Mouse (Mus musculus): Measurements from ENCODE around the gene Zdhhc14.

The Zdhhc14 gene

DNA sequence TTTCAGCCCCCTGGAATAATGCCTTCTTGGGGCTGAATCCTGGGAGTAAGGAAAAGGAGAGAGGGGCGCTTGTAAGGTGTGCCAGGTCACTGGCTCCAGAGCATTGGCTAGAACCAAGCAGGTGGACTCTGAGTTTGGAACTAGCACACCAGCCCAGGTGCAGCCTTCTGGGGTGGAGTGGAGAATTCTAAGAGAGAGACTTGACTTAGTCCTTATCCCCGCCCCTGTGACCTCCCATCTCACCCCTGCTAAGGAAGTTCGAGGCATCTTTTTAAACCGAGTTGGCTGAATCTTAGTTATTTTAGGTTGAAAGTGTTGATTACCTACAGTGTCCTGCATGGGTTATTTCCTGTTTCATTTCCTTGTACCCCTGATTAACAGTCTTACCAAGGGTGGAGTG is 1.5 kb downstream of the Zdhhc14 start:
- ChIA-PET CTCF (no interaction called here), POLR2A (interaction anchor here in 1 of 4 experiments (1.0 kb wide), 1 partner anchor 9 kb away, joined by 3 read pairs; no protein-coding TSS in a partner anchor)

DNA sequence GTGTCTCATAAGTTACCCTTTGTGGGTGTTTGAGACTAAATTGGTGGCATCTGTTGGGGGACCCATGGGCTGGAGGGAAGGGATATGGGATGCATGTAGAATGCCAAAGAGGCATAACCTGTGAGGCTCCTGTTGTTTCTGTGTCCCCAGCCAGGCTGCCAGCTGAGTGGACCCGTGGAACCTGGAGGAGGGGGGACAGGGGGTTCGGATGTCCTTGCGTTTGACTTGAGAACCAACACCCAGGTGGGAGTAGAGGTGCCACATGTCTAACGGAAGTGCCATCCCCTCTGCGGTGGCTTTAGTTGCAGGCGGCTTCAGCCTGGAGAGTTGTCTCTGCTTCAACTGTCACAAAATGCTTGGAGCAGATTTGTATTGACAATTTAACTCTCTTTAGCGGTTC is 2.5 kb downstream of the Zdhhc14 start:
- CTCF ChIA-PET: interaction anchor here in 1 of 4 experiments (0.6 to 1.0 kb wide), 2 partner anchors 66 to 72 kb away, joined by 4 read pairs; no protein-coding TSS in a partner anchor
- POLR2A ChIA-PET: interaction anchor here in 2 of 4 experiments (0.6 to 0.7 kb wide), 2 partner anchors 20 to 60 kb away, joined by 3 read pairs; no protein-coding TSS in a partner anchor

DNA sequence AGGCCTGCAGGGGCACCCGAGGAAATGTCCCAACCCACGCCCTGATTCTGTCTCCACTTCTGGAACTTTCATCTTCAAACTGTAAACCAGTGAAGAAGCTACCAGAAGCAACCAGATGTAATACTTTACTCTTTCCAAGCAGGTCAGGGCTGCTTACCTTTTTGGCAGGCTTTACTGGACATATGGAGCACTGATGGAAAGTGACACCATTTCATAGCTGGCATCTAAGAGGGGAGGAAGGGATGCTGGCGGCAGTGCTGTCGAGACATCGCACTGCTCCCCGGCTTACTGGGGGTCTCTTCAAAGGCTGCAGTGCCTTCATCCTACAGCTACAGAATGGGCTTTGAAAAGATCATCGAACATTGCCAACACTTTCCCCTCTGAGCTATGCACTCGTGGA is 5.3 kb downstream of the Zdhhc14 start:
- ChIA-PET POLR2A (interaction anchor here in 1 of 4 experiments (1.0 kb wide), 1 partner anchor 58 kb away, joined by 4 read pairs; the partner anchor contains the start of gene Tmem242), CTCF (interaction anchor here in 2 of 4 experiments (0.6 to 0.7 kb wide), 2 partner anchors 57 to 393 kb away, joined by 3 read pairs; no protein-coding TSS in a partner anchor)

DNA sequence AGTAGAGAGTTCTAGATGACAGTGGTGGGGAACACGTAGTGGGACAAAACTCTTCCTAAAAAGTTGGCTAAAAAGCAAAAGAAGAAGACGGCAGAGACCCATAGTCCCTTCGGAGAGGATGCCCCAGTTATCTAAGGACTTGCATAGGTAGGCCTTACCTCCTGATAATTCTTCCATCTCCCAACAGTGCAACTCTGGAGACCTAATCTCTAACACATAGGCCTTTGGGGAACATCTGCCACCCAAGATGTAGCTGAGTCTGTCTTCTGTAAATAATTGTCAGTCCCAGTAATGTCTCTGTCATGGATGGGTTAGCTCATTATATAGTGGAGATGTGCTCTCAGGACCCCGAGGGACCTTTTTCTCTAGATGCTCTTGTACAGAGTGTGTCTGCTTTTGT is 6.6 kb downstream of the Zdhhc14 start:
- CTCF ChIA-PET: no interaction called here
- POLR2A ChIA-PET: no interaction called here

DNA sequence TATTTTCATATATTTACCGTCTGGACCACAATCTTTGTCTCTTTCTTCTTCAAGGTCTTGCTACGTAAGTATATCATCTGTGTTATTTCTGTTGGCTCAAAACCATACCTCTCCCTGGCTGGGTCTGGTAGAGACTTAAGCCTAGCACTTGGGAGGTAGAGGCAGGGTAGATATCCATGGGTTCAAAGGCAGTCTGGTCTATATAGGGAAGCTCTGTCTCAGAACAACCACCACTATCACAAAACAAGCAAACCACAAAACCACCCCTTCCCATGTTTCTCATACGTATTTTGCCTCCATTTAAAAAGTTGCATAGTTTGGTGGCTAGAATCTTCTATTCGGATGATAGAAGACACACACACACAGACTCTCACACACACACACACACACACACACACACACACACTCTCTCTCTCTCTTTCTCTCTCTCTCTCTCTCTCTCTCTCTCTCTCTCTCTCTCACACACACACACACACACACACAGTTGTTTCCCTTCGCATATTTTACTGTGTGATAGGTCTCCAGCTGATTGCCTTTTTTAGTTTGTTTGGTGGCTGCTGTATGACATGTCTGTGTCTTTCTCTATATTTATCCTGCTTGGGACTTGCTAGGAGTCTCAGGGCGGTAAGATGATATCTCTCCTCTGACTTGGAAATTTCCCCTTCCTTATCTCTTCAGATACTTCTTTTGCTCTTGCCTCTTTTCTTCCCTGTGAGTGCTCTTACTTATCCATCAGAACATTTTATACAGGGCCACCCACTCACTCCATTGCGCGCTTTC is 11.8 kb downstream of the Zdhhc14 start:
- ChIA-PET CTCF (no interaction called here), POLR2A (no interaction called here)

DNA sequence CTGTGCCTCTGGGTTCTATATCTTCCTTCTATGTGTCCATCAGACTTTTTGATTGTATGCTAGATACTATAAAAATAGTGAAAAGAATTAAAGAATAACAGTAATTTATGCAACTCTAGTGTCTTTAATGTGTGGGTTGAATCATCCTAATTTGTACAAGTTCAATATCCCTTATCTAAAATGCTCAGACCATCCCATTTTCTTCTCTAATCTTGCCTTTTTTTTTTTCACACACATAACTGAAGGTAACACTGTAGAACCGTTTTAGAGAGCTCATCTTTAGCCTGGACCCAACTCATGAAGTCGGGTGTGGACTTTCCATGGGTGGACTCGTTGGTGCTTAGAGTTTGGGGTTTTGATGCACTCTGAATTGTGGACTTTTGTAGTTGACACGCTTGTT is 12.6 kb downstream of the Zdhhc14 start:
- CTCF ChIA-PET: no interaction called here
- POLR2A ChIA-PET: no interaction called here

DNA sequence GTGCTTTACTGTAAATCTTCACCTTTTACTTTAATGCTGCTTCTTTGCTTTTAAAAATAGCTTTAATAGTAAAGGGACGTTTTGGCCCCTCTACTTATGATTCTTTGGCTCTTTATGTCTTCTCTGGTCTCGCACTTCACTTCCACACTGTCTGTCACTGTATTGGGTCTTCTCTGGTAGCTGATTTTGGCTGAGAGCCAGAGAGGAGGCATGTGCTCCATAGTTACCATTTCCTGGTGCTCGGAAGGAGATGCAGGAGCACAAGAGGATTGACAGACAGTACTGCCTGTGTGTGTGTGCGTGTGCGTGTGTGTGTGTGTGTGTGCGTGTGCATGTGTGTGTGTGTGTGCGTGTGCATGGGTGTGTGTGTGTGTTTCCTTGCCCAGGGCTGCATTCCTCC is 14.2 kb downstream of the Zdhhc14 start:
- POLR2A ChIA-PET: no interaction called here
- CTCF ChIA-PET: no interaction called here

DNA sequence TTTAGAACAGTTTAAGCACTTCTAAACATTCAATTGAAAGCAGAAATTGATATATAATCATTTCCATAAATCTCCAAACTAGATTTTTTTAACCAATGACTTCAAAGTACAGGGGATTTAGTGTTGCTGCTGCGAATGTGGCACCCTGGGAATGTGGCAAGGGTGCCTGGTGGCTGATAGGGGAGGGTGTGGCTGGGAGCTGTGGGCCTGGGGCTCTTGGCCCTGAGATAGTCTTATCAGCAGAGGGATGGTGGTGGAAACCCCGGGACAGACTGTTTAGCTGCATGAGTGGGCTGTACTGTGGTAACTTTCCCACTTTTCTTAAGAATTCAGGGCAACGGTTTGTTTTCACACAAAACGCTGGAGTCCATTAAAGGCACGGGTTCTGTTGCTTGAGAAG is 14.6 kb downstream of the Zdhhc14 start:
- ChIA-PET CTCF (no interaction called here), POLR2A (no interaction called here)

DNA sequence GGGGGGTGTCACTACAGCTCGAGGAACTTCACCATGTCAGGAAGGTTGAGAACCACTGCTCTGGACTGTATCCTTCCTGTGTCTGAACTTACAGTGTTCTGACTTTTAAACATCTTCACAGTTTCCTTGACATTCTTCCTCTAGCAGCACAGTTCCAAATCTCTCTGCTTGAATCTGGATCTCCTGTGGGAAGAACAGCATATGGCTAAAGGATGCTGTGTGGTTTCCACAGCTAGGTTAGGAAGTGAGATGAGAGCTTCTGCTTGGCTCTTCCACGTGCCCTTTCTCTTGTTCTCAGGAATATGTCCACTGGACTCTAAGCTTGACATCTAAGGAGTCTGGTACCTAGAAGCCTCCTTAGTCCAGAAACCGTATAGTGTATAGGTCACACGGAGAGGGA is 15.7 kb downstream of the Zdhhc14 start:
- CTCF ChIA-PET: interaction anchor here in 2 of 4 experiments (0.6 to 0.9 kb wide), 2 partner anchors 12 to 27 kb away, joined by 3 read pairs; no protein-coding TSS in a partner anchor
- POLR2A ChIA-PET: interaction anchor here in 1 of 4 experiments (0.7 kb wide), 1 partner anchor 15 kb away, joined by 3 read pairs; the partner anchor contains the start of gene Zdhhc14

DNA sequence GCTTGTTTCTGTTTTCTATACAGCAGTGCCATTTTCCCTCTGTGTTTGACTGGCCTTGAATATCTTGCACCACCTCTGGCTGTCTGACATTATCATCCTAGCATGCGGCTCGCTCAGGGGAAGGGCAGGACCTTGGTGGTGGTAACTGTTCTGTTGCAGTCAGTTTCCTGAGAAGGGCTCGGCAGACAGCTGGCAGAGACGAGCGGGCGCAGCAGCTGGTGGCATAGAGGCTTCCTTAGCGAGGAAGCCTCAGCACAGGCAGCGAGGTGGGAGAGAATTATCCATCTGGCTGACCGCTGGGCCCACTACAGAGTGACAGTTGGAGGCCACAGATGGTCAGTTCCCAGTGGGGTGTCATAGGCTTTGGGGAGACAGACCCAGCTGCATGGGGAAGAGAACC is 18.2 kb downstream of the Zdhhc14 start:
- CTCF ChIA-PET: no interaction called here
- POLR2A ChIA-PET: interaction anchor here in 1 of 4 experiments (1.2 to 1.4 kb wide), 2 partner anchors 19 to 70 kb away, joined by 3 to 4 read pairs; no protein-coding TSS in a partner anchor

DNA sequence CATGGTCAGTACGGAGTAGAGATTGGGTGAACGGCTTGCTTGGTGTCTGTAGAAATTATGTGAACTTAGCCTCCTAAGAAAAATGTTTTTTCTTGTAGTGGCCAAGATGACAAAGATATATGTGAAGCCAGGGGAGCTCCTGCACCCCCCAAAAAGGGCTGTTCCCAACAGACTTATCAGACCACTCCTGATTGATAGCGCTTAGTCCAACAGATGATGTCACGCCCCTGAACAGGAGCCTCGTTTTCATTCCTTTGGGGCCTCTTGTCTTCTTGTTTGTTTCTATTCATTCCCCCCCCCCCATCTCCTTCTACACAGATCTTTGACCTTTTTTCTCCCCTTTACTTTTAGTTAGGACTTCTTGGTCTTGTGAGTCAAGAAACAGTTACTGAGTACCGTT is 19.4 kb downstream of the Zdhhc14 start:
- ChIA-PET CTCF (interaction anchor here in 1 of 4 experiments (0.8 kb wide), 1 partner anchor 211 kb away, joined by 17 read pairs; no protein-coding TSS in a partner anchor), POLR2A (no interaction called here)

DNA sequence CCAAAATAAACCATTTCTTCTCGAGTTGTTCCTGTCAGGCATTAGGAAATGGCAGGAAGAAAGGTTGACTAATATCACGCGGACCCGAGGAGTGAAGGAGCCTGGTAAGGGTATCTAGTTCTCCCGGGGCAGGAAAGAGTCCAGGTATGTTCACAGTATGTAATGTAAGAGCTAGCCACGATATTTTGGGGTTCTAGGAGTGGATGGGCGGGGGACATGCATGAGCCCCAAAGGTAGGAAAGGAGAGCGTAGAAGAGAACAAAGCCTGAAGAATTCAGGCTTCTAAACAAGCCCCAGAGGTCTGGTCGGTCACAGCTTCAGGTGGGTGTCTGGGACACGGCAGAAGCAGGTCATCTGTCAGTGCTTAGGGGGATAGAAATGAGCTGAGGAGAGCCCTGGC is 27.1 kb downstream of the Zdhhc14 start:
- POLR2A ChIA-PET: interaction anchor here in 2 of 4 experiments (0.6 to 1.6 kb wide), 2 partner anchors 13 to 80 kb away, joined by 4 to 5 read pairs; no protein-coding TSS in a partner anchor
- CTCF ChIA-PET: interaction anchor here in 1 of 4 experiments (0.6 kb wide), 1 partner anchor 129 kb away, joined by 13 read pairs; no protein-coding TSS in a partner anchor

DNA sequence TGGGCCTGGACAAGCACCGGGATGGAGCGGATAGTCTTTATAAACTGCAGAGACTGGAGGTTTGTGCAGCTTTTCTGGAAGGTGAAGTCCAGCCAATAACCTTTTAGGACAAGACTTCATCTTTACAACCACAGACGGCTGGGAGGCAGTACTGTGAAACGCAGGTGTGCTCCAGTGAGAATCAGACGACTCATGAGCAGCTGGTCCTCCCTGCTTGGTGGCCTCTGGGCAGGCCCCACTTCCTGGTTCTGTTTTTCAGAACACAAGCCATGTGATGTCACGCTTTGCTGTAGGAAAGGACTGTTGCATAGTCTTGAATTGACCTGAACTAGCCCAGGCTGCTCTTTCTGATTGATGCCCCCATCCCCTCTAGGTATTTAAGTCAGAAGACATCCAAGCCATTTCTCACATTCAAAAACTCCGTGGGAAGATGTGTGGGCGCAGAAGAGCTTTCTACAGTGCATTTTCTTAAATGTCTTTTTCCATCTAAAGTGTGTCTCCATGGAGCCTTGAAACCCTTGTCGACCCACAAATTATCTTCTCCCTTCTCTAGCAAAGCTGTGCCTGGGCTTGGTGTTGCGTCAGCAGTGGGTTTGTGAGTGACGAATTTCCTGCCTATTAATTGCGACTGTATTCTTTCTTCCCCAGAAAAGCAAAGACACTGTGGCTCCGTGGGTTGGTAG is 27.7 kb downstream of the Zdhhc14 start:
- POLR2A ChIA-PET: no interaction called here
- CTCF ChIA-PET: interaction anchor here in 1 of 4 experiments (0.6 kb wide), 1 partner anchor 12 kb away, joined by 3 read pairs; no protein-coding TSS in a partner anchor

DNA sequence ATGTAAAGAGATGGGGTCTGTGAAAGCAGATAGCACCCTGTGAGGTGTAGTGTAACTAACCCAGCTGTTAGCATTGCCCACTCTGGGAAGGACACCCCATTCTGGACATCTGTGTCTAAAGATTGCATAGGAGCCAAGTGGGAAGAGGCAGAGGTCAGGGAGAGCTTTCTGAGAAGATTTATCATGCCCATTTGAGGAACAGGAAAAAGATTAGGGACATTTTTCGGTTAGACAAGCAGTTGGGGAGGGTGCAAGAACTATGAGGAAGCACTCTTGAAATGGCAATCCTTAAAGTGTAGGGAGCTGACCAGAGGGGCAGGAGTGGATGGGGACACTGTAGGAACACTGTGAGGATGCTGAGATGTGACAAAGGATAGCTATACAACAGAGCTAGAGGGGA is 29.2 kb downstream of the Zdhhc14 start:
- ChIA-PET CTCF (interaction anchor here in 1 of 4 experiments (0.5 to 0.6 kb wide), 2 partner anchors 81 to 125 kb away, joined by 4 read pairs; no protein-coding TSS in a partner anchor), POLR2A (interaction anchor here in 1 of 4 experiments (0.6 to 0.9 kb wide), 2 partner anchors 14 to 19 kb away, joined by 3 to 4 read pairs; no protein-coding TSS in a partner anchor)

DNA sequence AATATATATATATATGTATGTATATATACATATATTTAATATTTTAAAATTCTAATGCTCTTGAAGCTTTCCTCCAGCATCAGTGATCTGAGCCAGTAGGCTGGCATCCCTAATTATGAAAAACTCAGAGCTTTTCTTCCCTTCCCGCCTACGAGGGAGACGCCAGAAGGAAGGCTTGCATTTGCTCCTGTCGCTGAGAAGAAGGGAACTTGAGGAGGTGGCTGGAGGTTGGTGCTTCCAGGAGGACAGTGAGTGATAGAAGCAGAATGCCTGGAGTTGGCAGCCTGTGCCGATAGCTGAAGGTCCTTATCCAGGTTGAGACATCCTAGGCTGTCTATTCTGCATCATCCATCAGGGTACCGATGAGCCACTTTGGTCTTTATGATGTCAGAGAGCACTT is 37.2 kb downstream of the Zdhhc14 start:
- CTCF ChIA-PET: no interaction called here

DNA sequence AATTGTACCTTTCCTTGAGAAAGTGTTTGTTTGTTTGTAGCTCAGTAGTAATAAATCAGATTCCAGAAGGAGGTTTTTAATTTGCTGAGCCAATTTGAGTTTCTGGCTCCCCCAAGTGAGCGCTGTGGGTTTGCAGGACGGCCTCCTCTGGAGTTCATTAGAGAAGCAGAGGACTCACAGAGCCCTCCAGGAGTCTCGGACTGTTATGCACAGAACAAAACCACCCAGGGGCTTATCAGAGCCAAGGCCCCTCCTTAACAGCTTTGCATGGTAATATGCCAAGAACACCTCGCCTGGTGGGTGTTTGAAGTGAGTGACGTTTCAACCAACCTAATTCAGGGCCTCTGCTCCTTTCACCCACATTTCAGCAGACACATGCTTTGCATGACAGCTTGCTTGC is 40.5 kb downstream of the Zdhhc14 start:
- CTCF ChIA-PET: interaction anchor here in 2 of 4 experiments (0.8 to 1.6 kb wide), 2 partner anchors 93 to 104 kb away, joined by 3 to 5 read pairs; partner anchors contain the start of gene Tmem242 (in 1 of the 2)
- POLR2A ChIA-PET: interaction anchor here in 2 of 4 experiments (1.0 to 1.5 kb wide), 3 partner anchors 14 to 92 kb away, joined by 3 to 4 read pairs (median 3); partner anchors contain the start of gene Tmem242 (in 1 of the 2)

More for the DNA sequence above, 37.2 kb downstream of the Zdhhc14 start:
- POLR2A ChIA-PET: interaction anchor here in 1 of 4 experiments (2.0 kb wide), 1 partner anchor 89 kb away, joined by 8 read pairs; the partner anchor contains the start of gene Tmem242

DNA sequence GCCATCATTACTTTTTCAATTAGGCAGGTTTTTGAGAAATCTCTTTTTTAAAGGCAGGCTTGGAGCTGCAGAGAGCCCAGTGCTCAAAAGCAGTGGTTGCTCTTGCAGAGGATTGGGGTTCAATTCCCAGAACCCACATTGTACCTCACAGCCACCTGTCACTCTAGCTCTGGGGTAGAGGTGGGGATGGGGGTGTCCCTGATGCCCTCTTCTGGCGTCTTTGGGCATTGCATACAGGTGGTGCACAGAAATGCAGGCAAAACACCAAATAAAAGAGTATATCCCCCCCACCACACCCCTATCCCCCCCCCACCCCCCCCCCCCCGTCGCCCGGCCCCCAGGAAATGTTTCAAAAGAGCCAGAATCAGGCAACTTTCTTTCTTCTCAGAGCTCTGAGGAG is 43.0 kb downstream of the Zdhhc14 start:
- CTCF ChIA-PET: interaction anchor here (0.5 to 2.6 kb wide), 22 partner anchors 17 to 587 kb away, joined by 3 to 29 read pairs (median 4); partner anchors contain the start of gene Tmem242 (in 2 of the 4)
- POLR2A ChIA-PET: interaction anchor here (0.6 to 2.7 kb wide), 5 partner anchors 14 to 95 kb away, joined by 4 to 21 read pairs (median 7); partner anchors contain the start of gene Tmem242 (in 3 of the 4)

DNA sequence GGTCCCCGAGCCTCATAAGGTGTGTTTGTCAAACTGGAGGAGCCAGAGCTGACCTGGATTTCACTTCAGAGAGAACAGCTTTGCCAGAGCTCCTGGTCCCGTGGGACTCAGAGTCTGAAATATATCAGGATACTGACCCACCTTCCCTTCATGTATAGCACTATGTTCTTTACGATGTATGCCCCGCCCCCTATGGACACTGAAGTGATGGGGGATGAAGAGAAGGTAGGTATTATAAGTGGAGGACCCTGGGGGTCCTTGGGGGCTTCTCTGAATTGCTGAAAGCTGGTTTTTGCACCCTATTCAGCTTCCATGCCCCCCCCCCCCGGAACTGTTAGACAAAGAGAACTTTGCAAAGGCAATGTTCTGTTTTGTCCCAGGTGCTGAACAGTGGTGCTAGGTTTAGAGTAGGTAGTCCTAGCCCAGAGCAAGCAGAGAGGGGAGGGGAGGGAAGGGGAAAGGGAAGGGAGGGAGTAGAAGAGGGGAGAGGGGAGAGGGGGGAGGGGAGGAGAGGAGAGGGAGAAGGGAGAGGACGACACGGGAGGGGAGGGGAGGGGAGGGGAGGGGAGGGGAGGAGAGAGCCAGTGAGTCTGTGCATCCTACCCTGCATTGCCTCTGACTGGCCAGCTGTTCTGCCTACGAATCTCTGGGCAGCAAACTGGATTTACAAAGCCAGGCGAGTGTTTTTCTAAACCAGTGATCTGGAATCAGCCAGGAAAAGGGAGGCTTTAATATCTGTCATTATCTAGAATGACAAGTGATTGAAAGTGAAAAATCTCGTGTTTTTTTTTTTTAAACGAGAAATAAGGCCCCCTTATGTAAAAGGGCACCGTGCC is 44.1 kb downstream of the Zdhhc14 start:
- ChIA-PET POLR2A (interaction anchor here in 3 of 4 experiments (0.7 to 2.7 kb wide), 3 partner anchors 40 to 97 kb away, joined by 3 to 21 read pairs (median 7); partner anchors contain the start of gene Tmem242 (in 2 of the 3)), CTCF (interaction anchor here (0.6 to 2.6 kb wide), 12 partner anchors 30 to 260 kb away, joined by 3 to 29 read pairs (median 4); partner anchors contain the start of gene Tmem242 (in 2 of the 4))

Measured in embryonic stem cell, embryonic (primary cell).